Mouse (Mus musculus) neutrophil, adult 83 days (primary cell): ENCODE results near the gene Gm20696. TPM values are rescaled to one million over a fixed set of nuclear protein-coding genes. Genes with fewer than 3 reads are reported as not detected.

ENCODE experiments used
- total RNA-seq, 2 experiments: library from RNA; stranded (reverse); gene quantifications; one replicate each; pipeline ENCODE4 v1.2.4; 2023

Gene Gm20696
- 10 to 100 TPM; 16.0 to 24.3 TPM for total RNA-seq

DNA sequence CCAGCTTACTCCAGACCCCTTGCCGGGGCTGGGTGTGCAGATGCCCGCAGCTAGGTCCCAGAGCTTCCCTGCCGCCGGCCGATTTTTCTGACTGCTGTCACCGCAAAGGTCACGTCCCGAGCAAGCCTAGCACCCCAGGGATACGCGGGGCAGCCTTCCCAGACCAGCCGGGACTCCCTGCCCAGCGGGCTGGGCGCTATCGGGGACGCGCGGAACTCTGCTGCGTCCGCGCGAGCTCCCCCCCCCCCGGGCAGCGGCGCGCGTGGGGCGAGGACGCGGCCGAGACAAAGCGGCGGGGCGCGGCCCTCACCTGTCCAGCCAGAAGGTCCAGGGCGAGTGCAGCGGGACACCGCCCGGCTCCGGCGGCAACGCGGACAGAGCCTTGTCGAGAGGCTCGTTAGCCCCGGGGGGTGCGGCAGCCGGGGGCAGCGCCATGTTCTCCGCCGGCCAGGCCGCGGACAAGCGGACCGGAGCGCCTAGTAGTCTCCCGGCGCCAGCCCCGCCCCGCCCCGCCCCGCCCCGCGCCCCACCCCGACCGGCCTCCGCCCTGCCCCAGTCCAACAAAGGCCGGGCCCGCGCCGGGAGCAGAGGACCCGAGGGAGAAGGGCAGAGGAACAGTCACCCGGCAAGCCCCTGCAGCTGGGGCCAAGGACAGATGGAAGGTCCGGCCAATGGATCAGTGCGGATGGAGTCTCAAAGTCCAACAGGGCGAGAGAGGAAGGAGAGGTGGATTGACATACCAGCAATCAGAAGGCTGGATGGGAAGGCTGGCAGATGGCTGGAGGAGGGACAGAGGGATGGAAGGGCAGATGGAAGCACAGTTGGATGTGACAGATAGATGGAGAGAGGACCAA, at the start of gene Gm20696, which contains the start of gene Eif4e3:
TSS of gene Gm20696 (minus strand) at position 480 of the 854 bp plus-strand sequence.
TSS of gene Eif4e3 (minus strand) at position 454 of the 854 bp plus-strand sequence.

DNA sequence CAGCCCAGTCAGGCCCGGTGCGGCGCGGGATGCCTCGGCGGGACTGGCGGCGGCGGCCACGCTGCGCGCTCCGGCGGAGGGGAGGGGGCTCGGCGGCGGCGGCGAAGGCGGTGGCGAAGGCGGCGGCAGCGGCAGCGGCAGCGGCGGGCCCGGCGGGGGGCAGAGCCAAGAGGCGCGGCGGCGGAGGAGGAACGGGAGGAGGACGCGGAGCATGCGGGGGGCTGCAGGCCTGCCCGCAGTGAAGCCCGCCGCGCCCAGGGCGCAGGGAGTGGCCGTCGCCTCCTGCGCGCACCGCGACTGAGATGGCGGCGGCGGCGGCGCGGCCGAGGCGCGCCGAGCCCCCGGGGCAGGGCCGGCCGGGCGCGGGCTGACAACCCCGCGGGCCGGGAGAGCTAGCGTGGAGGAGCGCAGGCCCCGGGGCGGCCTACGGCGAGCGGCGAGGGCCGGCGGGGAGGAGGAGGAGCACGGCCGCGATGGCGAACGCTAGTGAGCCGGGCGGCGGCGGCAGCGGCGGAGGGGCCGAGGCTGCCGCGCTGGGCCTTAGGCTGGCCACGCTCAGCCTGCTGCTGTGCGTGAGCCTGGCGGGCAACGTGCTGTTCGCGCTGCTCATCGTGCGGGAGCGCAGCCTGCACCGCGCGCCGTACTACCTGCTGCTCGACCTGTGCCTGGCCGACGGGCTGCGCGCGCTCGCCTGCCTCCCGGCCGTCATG, 25.8 kb upstream of the Gm20696 start, which contains the start of gene Gpr27:
TSS of gene Gpr27 (plus strand) at position 474 of the 710 bp plus-strand sequence.

DNA sequence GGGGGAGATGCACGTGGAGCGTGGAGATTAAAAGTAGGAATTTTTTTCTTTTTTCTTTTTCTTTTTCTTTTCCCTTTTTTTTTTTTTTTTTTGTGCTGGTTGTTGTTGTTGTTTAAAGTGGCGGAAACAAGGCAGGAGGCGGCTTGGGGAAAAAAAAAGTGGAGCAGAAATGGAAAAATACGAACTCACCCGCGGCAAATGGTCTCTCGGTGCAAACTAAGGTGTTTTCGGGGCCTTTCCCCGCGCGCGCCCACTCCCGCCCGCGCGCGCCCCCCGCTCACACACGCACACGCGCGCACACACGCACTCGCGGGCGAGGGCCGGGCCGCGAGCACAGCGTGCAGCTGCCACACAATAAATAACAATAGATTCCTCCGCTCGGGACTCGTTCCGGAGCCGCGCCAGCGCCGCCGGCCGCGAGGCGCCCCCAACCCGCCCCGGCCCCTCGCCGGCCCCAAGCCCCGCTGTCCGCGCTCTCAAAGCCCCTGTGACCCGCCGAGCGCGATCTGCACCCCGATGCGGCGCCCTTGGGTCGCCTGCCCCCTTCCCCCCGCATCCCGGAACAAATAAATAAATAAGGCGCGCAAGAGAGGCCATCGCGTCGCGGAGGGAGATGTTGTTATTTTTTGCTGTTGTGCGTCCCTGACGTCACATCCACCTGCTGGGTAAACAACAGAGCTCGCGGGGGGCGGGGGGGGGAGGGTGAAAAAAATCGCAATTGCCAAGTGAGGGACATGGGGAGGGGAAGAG, 144.1 kb downstream of the Gm20696 start, which contains the start of gene Foxp1:
TSS of gene Foxp1 (minus strand) at position 363 of the 750 bp plus-strand sequence.

Other genes with a start within 250 kb of the Gm20696 start
- 100 to 1,000 TPM; 122 to 138 TPM for gene Foxp1, start 144.1 kb downstream of the Gm20696 start, total RNA-seq
- gene Eif4e3, start within 50 bp of the Gm20696 start, total RNA-seq, result 10 to 100 TPM; 43.5 to 45.3 TPM
- gene Gpr27, start 25.9 kb upstream of the Gm20696 start, total RNA-seq, result 10 to 100 TPM; 26.9 to 29.7 TPM
- 10 to 100 TPM; 10.5 to 12.4 TPM for gene Prok2, start 59.6 kb upstream of the Gm20696 start, total RNA-seq